Mouse (Mus musculus) kidney, adult 2 months (tissue): ENCODE measurements around the gene Gucy1b2. TPM values are rescaled to one million over a fixed set of nuclear protein-coding genes. Genes with fewer than 3 reads are reported as not detected.

Experiments
- DNase-seq: peaks from one replicate; pipeline ENCODE4 v3.0.0; 2021
- H3K27ac ChIP-seq: fragments of 200-500 bp; 2 replicates; pipeline ENCODE4 v1.5.1; 2012; ENCODE audit warnings: low read depth, low read length, control low read depth, inconsistent platforms; ENCODE audit not compliant: insufficient read depth
- H3K27me3 ChIP-seq: fragments of 200-500 bp; replicated peaks from 2 replicates; pipeline ENCODE4 v1.6.1; 2012; ENCODE audit warnings: mild to moderate bottlenecking, moderate library complexity, low read length, inconsistent platforms; ENCODE audit not compliant: control insufficient read depth, insufficient read depth
- H3K36me3 ChIP-seq: fragments of 200-500 bp; 2 replicates; pipeline ENCODE4 v1.6.1; 2012; ENCODE audit warnings: mild to moderate bottlenecking, moderate library complexity, low read length, inconsistent platforms; ENCODE audit not compliant: control insufficient read depth, insufficient read depth
- H3K4me1 ChIP-seq: fragments of 200-500 bp; 2 replicates; pipeline ENCODE4 v1.6.1; 2011; ENCODE audit warnings: low read length; ENCODE audit not compliant: control insufficient read depth, insufficient read depth
- H3K4me3 ChIP-seq: fragments of 200-500 bp; 2 replicates; pipeline ENCODE4 v1.5.1; 2011; ENCODE audit warnings: mild to moderate bottlenecking, low read depth, low read length, control low read depth; ENCODE audit not compliant: insufficient read depth
- CTCF ChIP-seq: fragments of 200-500 bp; conservative IDR thresholded peaks from 2 replicates; pipeline ENCODE4 v1.5.1; 2011; ENCODE audit warnings: low read depth, mild to moderate bottlenecking, control low read depth, low read length, moderate library complexity, mixed read lengths; ENCODE audit not compliant: insufficient read depth, insufficient read length
- POLR2A ChIP-seq: fragments of 200-500 bp; IDR thresholded peaks from one replicate; pipeline ENCODE4 v1.6.1; 2011; ENCODE audit warnings: low read depth, low read length, control low read depth
- WGBS: fragments of 180-500 bp; shearing (Covaris S2); methylation state at CpG from one replicate; pipeline ENCODE4 v1.1.7; 2018; 5-methylcytosine and 5-hydroxymethylcytosine counted together
- polyA plus RNA-seq: library from polyadenylated mRNA; depleted of rRNA; stranded (reverse); fragments of >200 nt; gene quantifications from 2 replicates; pipeline ENCODE4 v1.2.3, GENCODE M21; 2012; rRNA removed

Gene Gucy1b2
- polyA plus RNA-seq, 1 experiment, result 0.05 TPM

DNA sequence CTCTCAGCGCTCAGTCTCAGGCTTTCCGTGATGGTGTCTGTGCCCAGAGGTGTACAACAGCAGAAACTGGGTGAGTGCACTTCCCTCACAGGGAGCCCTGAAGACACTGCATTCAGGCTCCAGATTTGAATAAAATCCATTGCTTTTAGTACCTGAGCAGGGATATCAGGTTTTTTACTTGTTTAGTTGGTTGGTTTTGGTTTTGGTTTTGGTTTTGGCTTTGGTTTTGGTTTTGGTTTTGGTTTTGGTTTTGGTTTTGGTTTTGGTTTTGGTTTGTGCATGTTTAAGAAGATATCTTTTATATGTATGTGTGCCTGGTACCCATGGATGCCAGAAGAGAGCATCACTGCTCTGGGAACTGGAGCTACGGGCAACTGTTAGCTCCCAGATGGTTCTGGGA, 105.2 kb downstream of the Gucy1b2 start:
- Histone ChIP-seq H3K27me3 (no peaks in the 10 kb centered on the region; the same call in 1 of the 2 replicates), H3K4me1 (no peaks in the 10 kb centered on the region), H3K27ac (no peak overlapping the region), H3K4me3 (no peak overlapping the region), H3K36me3 (no peaks in the 10 kb centered on the region)
- WGBS, result 93% methylated on average over 3 of the region's 3 CpGs
- DNase-seq, result no peak
- TF ChIP-seq POLR2A, result no peak
- no peak for TF ChIP-seq CTCF

DNA sequence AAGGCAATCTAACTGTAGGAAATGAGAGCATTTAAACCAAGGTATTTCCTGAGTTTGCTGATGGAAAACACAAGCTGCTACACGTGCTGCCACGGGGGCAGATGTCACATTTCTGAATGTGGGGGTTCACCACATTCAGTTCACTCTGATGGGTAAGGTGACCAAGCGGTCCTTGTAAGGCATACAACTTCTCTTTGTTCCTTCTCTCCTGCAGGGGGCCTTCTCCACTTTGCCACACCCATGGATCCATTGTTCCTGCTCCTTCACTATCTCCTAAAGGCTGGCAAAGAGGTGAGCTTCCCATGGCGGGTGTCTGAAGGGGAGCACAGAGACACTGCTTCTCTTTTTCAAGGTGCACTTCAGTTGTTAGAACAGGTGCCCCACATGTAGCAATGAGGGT, 105.9 kb downstream of the Gucy1b2 start:
- WGBS, result 80% methylated on average over 4 of the region's 4 CpGs
- Histone ChIP-seq H3K4me3 (no peak overlapping the region), H3K4me1 (no peaks in the 10 kb centered on the region), H3K27me3 (no peaks in the 10 kb centered on the region; the same call in 1 of the 2 replicates), H3K27ac (no peak overlapping the region), H3K36me3 (no peaks in the 10 kb centered on the region)
- TF ChIP-seq POLR2A, result no peak
- no peak for TF ChIP-seq CTCF
- no peak for DNase-seq

DNA sequence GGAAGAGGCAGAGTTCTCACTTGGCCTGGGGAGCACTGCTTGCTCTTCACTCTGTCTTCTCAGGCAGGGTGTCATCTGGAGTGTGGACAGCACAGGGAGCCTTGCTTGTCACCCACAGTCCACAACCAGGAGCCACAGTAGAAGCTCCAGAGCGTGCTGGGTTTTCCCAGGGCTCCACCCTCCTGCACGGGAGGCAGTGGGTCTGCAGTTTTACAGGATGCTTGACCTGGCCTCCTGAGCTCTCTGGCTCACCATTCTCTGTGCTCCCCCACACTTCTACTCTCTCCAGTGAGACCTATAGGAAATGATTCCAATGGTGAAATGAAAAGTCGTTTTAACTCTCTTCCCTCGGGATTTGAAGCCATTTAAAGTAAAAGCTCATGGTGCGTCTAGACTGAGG, 106.3 kb downstream of the Gucy1b2 start:
- Histone ChIP-seq H3K27ac (no peak overlapping the region), H3K4me1 (no peaks in the 10 kb centered on the region), H3K27me3 (no peaks in the 10 kb centered on the region; the same call in 1 of the 2 replicates), H3K4me3 (no peak overlapping the region), H3K36me3 (no peaks in the 10 kb centered on the region)
- TF ChIP-seq CTCF (no peak), POLR2A (no peak)
- WGBS, result 63% methylated on average over 5 of the region's 5 CpGs
- no peak for DNase-seq

DNA sequence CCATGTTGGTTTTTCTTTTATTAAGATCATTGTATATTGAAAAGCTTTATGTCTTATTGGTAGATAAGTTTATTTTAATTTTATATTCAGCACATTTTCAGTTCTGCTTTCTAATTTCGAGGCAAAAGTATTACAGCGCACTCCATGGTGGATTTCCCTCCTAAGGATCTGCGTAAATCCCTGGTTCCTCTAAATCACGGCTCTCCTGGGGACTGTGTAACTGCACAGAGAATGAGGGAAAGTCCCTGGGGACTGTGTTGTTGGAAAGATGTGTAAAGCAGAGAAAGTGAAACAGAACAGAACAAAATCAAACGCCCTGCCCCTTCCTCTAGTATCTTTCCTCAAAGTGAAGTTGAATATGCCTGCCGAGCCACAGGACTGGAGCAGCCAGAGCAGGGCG, 109.0 kb downstream of the Gucy1b2 start:
- DNase-seq, result peak; percentile 26
- WGBS, result 74% methylated on average over 7 of the region's 7 CpGs
- Histone ChIP-seq H3K4me3 (no peak overlapping the region), H3K4me1 (no peaks in the 10 kb centered on the region), H3K27ac (no peak overlapping the region), H3K36me3 (no peaks in the 10 kb centered on the region), H3K27me3 (no peaks in the 10 kb centered on the region)
- no peak for TF ChIP-seq POLR2A
- no peak for TF ChIP-seq CTCF

DNA sequence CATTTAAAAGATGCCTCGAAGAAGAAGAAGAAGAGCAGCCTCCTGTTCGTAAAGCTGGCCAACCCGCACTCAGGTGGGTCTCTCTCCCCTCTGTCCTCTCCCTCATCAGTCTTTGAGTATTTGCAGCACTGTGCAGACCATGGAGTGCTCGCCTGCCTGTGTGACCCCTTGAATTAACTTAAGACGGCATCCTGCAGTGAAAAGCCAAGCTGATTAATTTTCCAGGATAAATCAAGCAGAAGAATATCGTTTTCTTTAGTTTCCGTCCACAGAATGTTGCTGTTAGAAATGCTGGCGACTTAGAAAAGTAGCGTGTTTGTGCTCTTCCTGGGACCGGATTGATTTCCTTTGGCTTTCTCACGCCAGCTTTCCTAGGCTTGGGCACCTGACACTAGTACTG, 109.5 kb downstream of the Gucy1b2 start:
- Histone ChIP-seq H3K27ac (no peak overlapping the region), H3K4me1 (no peaks in the 10 kb centered on the region), H3K4me3 (no peak overlapping the region; the same call in 1 of the 2 replicates), H3K36me3 (no peaks in the 10 kb centered on the region), H3K27me3 (no peaks in the 10 kb centered on the region)
- WGBS, result 71% methylated on average over 11 of the region's 11 CpGs
- no peak for TF ChIP-seq CTCF
- no peak for TF ChIP-seq POLR2A
- DNase-seq, result no peak

Other genes starting within 250 kb of the Gucy1b2 start
- gene Rnaseh2b, start 163.7 kb downstream of the Gucy1b2 start, polyA plus RNA-seq, result 6.2 and 8.4 TPM in 2 replicates
- gene Dleu7, start 163.2 kb downstream of the Gucy1b2 start, polyA plus RNA-seq, result 19.8 and 21.0 TPM in 2 replicates
- 4.3 and 4.5 TPM in 2 replicates for gene Fam124a, start 99.4 kb upstream of the Gucy1b2 start, polyA plus RNA-seq
- 1.0 and 1.6 TPM in 2 replicates for gene Gm4131, start 110.6 kb upstream of the Gucy1b2 start, polyA plus RNA-seq
- gene Serpine3, start 207.4 kb upstream of the Gucy1b2 start, polyA plus RNA-seq, result not detected in 2 replicates